Mouse (Mus musculus): ENCODE measurements at regions not wholly inside any gene's neighbourhood (a gene's known extent, or its start where the extent isn't known, plus 50 kb on each side); places are given as distances from the start of the nearest gene placed in this dataset.

DNA sequence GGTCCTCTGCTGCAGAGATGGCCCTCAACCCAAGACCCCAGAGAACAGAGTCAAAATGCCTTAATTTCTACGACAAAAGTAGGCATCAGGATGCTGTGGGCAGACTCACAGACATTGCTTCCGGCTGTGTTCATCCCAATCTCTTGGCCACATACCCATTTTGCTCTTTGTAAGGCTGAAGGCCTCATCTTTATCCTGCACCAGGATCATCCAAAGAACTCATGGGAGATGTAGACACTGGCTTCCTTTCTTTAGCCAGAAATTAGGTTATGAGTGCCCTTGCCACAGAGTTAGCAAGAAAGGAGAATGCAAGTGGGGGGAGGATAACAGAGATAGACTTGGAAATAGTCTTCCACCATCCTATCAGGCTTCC lies 87.8 kb downstream of the Cxcl12 start:
- no peak for TF ChIP-seq CTCF (IDR thresholded peaks at IDR 0.05; ENCODE audit: low read depth)
- H3K27ac ChIP-seq (ENCODE audit: low read depth, low read length) = no peak overlapping the region
- H3K4me1 ChIP-seq (replicated peaks; ENCODE audit: control insufficient read depth, insufficient read depth, low read length) = no peaks in the 10 kb centered on the region
- H3K9me3 ChIP-seq (ENCODE audit: control insufficient read depth) = no peaks in the 10 kb centered on the region
- H3K27me3 ChIP-seq (replicated peaks; ENCODE audit: control insufficient read depth, insufficient read depth, low read length) = no peaks in the 10 kb centered on the region
- no peak for ATAC-seq
- WGBS = 84% methylated on average over 2 of the region's 2 CpGs
- H3K4me2 ChIP-seq (replicated peaks; ENCODE audit: low read depth) = no peak overlapping the region
- no peaks in the 10 kb centered on the region for H3K36me3 ChIP-seq (ENCODE audit: control insufficient read depth, insufficient read depth)
- no peak overlapping the region for H3K4me3 ChIP-seq (ENCODE audit: low read depth, low read length)
- H3K9ac ChIP-seq (ENCODE audit: low read depth, low read length) = no peak overlapping the region

DNA sequence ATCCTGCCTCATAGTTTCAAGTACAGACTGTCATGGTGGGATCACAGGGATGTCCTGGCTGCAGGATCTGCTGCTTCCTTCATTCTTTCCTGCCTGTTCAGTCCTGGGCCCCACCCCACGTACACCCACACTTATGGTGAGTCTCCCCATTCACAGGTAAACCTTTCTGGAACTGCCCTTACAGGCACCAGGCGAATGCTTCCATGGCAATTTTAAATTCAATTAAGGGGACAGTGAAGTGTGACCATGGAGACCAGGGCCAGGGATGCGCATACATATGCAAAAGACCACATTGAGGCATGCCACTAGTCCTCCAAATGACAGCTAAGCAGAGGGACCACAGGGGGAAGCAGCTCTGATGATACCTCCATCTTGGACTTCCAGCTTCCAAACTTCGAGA lies 89.3 kb downstream of the Cxcl12 start:
- no peak overlapping the region for H3K9ac ChIP-seq (ENCODE audit: low read depth, low read length)
- 87% methylated on average over 4 of the region's 4 CpGs for WGBS
- H3K27ac ChIP-seq (ENCODE audit: low read depth, low read length) = no peak overlapping the region
- no peak for TF ChIP-seq CTCF (IDR thresholded peaks at IDR 0.05; ENCODE audit: low read depth)
- no peaks in the 10 kb centered on the region for H3K27me3 ChIP-seq (replicated peaks; ENCODE audit: control insufficient read depth, insufficient read depth, low read length)
- no peak overlapping the region for H3K4me3 ChIP-seq (ENCODE audit: low read depth, low read length)
- H3K36me3 ChIP-seq (ENCODE audit: control insufficient read depth, insufficient read depth) = no peaks in the 10 kb centered on the region
- no peak overlapping the region for H3K4me2 ChIP-seq (replicated peaks; ENCODE audit: low read depth)
- H3K9me3 ChIP-seq (ENCODE audit: control insufficient read depth) = no peaks in the 10 kb centered on the region
- H3K4me1 ChIP-seq (replicated peaks; ENCODE audit: control insufficient read depth, insufficient read depth, low read length) = no peaks in the 10 kb centered on the region
- ATAC-seq = no peak

GRCm38 (mm10) chr6:117267906-117268305 lies 99.6 kb downstream of the Cxcl12 start:
- H3K27ac ChIP-seq (ENCODE audit: low read depth, low read length) = no peak overlapping the region
- 27% methylated on average over 1 of the region's 1 CpGs for WGBS
- ATAC-seq = no peak
- H3K36me3 ChIP-seq (ENCODE audit: control insufficient read depth, insufficient read depth) = no peaks in the 10 kb centered on the region
- no peak overlapping the region for H3K4me3 ChIP-seq (ENCODE audit: low read depth, low read length)
- no peak overlapping the region for H3K4me2 ChIP-seq (replicated peaks; ENCODE audit: low read depth)
- H3K9ac ChIP-seq (ENCODE audit: low read depth, low read length) = no peak overlapping the region
- no peak for TF ChIP-seq CTCF (IDR thresholded peaks at IDR 0.05; ENCODE audit: low read depth)
- H3K27me3 ChIP-seq (replicated peaks; ENCODE audit: control insufficient read depth, insufficient read depth, low read length) = no peaks in the 10 kb centered on the region
- no peaks in the 10 kb centered on the region for H3K9me3 ChIP-seq (ENCODE audit: control insufficient read depth)
- H3K4me1 ChIP-seq (replicated peaks; ENCODE audit: control insufficient read depth, insufficient read depth, low read length) = no peaks in the 10 kb centered on the region

DNA sequence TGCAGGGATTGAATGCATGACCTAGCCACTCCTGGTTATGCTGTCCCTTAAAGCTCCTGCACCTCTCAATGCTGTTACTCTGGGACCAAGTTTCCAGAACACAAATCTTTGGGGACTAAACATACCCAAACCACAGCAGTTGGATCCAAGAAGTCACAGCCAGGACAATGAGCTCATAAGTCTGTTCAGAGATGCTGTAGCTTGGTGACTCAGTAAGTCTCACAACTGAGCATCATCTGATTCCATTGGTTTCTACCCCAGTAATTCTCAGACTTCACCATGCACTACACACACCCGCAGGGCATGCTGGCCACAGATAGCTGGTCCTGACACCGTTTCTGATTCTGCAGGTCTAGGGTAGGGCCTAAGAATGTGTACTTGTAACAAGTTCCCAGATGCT lies 100.0 kb downstream of the Cxcl12 start:
- Histone ChIP-seq H3K36me3 (ENCODE audit: control insufficient read depth, insufficient read depth) (no peaks in the 10 kb centered on the region), H3K4me2 (replicated peaks; ENCODE audit: low read depth) (no peak overlapping the region), H3K9ac (ENCODE audit: low read depth, low read length) (no peak overlapping the region), H3K4me1 (replicated peaks; ENCODE audit: control insufficient read depth, insufficient read depth, low read length) (no peaks in the 10 kb centered on the region), H3K4me3 (ENCODE audit: low read depth, low read length) (no peak overlapping the region), H3K9me3 (ENCODE audit: control insufficient read depth) (no peaks in the 10 kb centered on the region), H3K27me3 (replicated peaks; ENCODE audit: control insufficient read depth, insufficient read depth, low read length) (no peaks in the 10 kb centered on the region), H3K27ac (ENCODE audit: low read depth, low read length) (no peak overlapping the region)
- no peak for ATAC-seq
- WGBS = 85% methylated on average over 2 of the region's 2 CpGs
- TF ChIP-seq CTCF (IDR thresholded peaks at IDR 0.05; ENCODE audit: low read depth) = no peak

DNA sequence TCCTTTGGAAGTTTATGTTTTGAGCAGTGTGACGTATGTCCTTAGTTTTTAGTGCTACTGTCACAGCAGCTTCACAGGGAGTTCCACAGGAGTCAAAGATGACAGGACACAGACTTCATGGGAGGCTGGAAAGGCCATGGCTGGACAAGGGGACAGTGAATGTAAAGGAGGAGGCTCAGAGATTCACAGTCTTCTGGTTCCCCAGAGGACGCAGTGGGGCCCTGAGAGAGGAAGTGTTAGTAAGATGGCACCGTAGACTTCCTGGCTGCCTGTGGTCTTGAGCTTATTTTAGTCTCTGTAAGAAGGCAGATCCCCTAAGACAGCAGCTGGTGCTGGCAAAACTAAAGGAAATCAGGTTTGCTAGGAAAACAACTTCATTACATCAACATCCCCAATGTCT lies 101.9 kb downstream of the Cxcl12 start:
- WGBS = 79% methylated on average over 3 of the region's 3 CpGs
- no peak for TF ChIP-seq CTCF (IDR thresholded peaks at IDR 0.05; ENCODE audit: low read depth)
- Histone ChIP-seq H3K27ac (ENCODE audit: low read depth, low read length) (no peak overlapping the region), H3K9me3 (ENCODE audit: control insufficient read depth) (no peaks in the 10 kb centered on the region), H3K36me3 (ENCODE audit: control insufficient read depth, insufficient read depth) (no peaks in the 10 kb centered on the region), H3K4me2 (replicated peaks; ENCODE audit: low read depth) (no peak overlapping the region), H3K4me1 (replicated peaks; ENCODE audit: control insufficient read depth, insufficient read depth, low read length) (no peaks in the 10 kb centered on the region), H3K27me3 (replicated peaks; ENCODE audit: control insufficient read depth, insufficient read depth, low read length) (no peaks in the 10 kb centered on the region), H3K9ac (ENCODE audit: low read depth, low read length) (no peak overlapping the region), H3K4me3 (ENCODE audit: low read depth, low read length) (no peak overlapping the region)
- ATAC-seq = no peak

DNA sequence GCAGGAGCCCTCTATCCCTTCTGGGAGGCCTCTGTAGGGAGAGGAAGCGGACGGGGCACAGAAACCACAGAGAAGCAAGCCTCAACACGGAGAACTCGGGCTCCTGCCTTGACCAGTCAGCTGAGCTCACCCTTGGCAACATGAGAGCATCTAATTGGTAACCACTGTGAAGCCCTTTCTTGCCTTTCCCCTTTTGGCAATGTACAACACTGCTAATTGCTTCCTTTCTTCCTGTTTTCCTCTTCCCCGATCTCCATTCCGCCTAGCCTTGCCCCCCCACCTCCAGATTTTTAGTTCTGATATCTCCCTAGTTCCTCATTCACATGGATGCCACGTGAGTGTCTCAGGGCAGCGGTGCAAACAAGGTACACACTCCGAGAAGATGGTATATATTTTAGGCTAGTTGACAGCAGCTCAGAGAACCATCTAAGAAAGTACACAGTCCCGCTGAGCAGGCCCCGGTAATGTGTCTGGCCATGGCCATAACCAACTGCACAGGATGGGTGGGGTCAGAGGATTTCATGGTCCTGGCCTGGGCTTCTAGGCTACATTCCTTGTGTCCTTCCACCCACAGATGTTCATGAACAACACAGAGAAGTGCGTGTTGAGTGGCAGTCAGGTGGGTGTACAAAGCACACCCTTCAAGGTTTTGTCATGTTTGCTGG lies 103.4 kb downstream of the Cxcl12 start:
- no peak for ATAC-seq
- WGBS = 76% methylated on average over 12 of the region's 12 CpGs
- H3K27ac ChIP-seq (ENCODE audit: low read depth, low read length) = no peak overlapping the region
- H3K9ac ChIP-seq (ENCODE audit: low read depth, low read length) = no peak overlapping the region
- H3K4me1 ChIP-seq (replicated peaks; ENCODE audit: control insufficient read depth, insufficient read depth, low read length) = no peaks in the 10 kb centered on the region
- H3K4me3 ChIP-seq (ENCODE audit: low read depth, low read length) = no peak overlapping the region
- no peaks in the 10 kb centered on the region for H3K9me3 ChIP-seq (ENCODE audit: control insufficient read depth)
- no peaks in the 10 kb centered on the region for H3K27me3 ChIP-seq (replicated peaks; ENCODE audit: control insufficient read depth, insufficient read depth, low read length)
- TF ChIP-seq CTCF (IDR thresholded peaks at IDR 0.05; ENCODE audit: low read depth) = no peak
- no peaks in the 10 kb centered on the region for H3K36me3 ChIP-seq (ENCODE audit: control insufficient read depth, insufficient read depth)
- H3K4me2 ChIP-seq (replicated peaks; ENCODE audit: low read depth) = no peak overlapping the region
